Mouse (Mus musculus) lung, adult 2 months (tissue): ENCODE measurements around the gene Tppp. TPM values are rescaled to one million over a fixed set of nuclear protein-coding genes. Genes with fewer than 3 reads are reported as not detected.

Source experiments
- DNase-seq: peaks from one replicate; pipeline ENCODE4 v3.0.0; 2022
- H3K4me1 ChIP-seq: fragments of 200-500 bp; 2 replicates; pipeline ENCODE4 v1.6.1; 2011; ENCODE audit warnings: low read length; ENCODE audit not compliant: control insufficient read depth, insufficient read depth
- H3K4me3 ChIP-seq: fragments of 200-500 bp; replicated peaks from 2 replicates; pipeline ENCODE3; 2011; ENCODE audit warnings: low read depth, mild to moderate bottlenecking, control low read depth, low read length; ENCODE audit errors: extremely low read depth
- CTCF ChIP-seq: fragments of 200-500 bp; IDR thresholded peaks from 2 replicates; pipeline ENCODE4 v1.5.1; 2011; ENCODE audit warnings: mild to moderate bottlenecking, low read length, control low read depth; ENCODE audit not compliant: insufficient read depth
- POLR2A ChIP-seq: fragments of 200-500 bp; IDR thresholded peaks from 2 replicates; pipeline ENCODE4 v1.6.1; 2011; ENCODE audit warnings: low read depth, mild to moderate bottlenecking, control low read depth, low read length, borderline replicate concordance; ENCODE audit errors: extremely low read depth
- WGBS: fragments of 180-500 bp; shearing (Covaris S2); methylation state at CpG from one replicate; pipeline ENCODE4 v1.1.7; 2018; 5-methylcytosine and 5-hydroxymethylcytosine counted together
- polyA plus RNA-seq: library from polyadenylated mRNA; depleted of rRNA; stranded (reverse); fragments of >200 nt; gene quantifications from 2 replicates; pipeline ENCODE4 v1.2.3, GENCODE M21; 2012; rRNA removed

The Tppp gene
- polyA plus RNA-seq, result 13.2 and 13.4 TPM in 2 replicates

DNA sequence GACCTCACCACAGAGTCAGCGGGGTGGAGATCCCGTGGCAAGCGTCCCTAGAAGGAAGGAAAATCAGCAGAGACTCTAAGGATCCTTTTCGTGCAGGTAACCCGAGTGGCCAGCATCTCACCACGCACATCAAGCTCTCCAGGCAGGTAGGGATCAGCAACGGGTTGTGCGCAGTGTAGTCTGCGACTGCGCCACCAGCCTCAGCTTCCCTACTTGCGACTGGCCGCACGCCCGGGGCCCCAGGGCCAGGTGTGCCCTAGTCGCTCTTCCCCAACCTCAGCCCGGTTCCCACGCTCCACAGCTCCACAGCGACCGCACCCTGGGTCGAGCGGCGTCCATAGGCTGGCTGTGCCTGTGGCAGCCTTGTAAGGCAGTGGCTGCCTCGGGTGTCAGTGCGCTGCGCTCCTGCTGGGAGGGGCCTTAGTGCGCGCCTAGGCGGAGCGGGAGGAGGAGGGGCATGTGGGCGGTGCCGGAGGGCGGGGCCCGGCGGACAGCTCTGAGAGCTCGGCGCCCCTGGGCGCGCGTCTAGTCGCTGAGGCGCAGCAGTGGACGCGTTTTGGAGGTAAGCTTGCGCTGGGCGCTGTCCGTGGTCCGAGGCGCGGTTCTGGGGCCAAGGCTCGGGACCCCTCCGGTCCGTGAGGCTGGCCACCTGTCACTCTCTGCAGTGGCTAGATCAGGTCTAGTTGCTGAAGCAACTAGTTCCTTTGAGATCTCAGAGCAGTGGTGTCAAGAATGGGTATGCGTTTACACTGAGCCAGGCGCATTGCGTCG is at the start of gene Tppp:
Gene Tppp, plus strand, starts transcription at position 460 of the 771 bp plus-strand sequence.
- TF ChIP-seq POLR2A, result peak; percentile 69; the same call in 1 of the 2 replicates
- no peak for TF ChIP-seq CTCF
- H3K4me3 ChIP-seq, result peak within 1 kb of the TSS; percentile 72
- WGBS, result 1% methylated on average over 56 of the region's 56 CpGs
- no peaks in the 10 kb centered on the region for H3K4me1 ChIP-seq
- peak; percentile 93 for DNase-seq

DNA sequence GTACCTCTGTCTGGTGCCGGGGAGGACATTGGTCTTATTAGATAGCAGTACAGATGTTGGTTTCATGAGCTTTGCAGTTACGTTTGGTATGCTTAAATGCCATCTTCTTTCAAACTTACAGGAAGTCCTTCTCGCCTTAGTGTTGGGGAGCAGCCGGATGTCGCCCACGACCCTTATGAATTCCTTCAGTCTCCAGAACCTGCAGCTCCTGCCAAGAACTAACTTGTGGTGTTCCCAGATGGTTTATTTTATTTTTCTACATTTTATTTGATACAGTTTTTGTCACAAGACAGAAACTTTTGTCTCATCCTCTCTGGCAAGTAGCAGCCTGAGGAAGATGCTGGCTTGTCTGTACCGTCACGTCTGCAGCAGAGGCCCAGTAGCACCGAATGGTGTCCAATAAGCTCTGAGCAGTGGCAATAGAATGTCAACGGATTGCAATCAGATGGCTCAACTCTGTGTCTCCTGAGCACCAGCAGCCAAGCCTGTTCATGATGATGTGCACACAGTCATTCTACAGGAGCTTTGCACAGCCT is 49.0 kb upstream of the Tppp start:
- DNase-seq, result no peak
- WGBS, result 79% methylated on average over 10 of the region's 10 CpGs
- Histone ChIP-seq H3K4me3 (no peak overlapping the region), H3K4me1 (no peaks in the 10 kb centered on the region)
- no peak for TF ChIP-seq CTCF
- TF ChIP-seq POLR2A, result no peak

DNA sequence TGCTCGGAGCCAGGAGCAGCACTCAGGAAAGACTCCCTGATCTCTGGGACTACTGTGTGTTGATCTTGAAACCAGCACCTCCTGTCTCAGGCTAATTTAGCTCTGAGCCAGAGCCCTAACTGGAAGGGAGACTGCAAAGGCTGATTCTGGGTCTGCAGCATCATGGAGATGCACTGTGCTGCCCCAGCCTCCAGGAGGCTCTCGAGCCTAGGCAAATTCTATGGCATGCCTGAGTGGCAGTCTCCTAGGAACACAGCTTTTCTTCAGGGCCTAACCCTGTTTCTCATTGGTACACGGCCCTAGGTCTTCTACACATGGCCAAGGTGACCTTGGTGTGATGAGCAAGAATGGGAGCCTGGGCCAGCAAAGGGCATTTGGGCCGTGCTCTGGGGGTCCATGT is 48.0 kb upstream of the Tppp start:
- H3K4me3 ChIP-seq, result no peak overlapping the region
- H3K4me1 ChIP-seq, result no peaks in the 10 kb centered on the region
- 82% methylated on average over 4 of the region's 4 CpGs for WGBS
- no peak for DNase-seq
- TF ChIP-seq POLR2A (no peak), CTCF (peak; percentile 51)

GRCm38 (mm10) chr13:73963551-73963950 is 45.7 kb upstream of the Tppp start, which contains the start of gene Zdhhc11:
TSS of gene Zdhhc11 (plus strand) at chr13:73963851.
- no peak for TF ChIP-seq POLR2A
- no peak for DNase-seq
- Histone ChIP-seq H3K4me3 (no peak within 1 kb of the TSS), H3K4me1 (no peaks in the 10 kb centered on the region)
- 84% methylated on average over 5 of the region's 5 CpGs for WGBS

DNA sequence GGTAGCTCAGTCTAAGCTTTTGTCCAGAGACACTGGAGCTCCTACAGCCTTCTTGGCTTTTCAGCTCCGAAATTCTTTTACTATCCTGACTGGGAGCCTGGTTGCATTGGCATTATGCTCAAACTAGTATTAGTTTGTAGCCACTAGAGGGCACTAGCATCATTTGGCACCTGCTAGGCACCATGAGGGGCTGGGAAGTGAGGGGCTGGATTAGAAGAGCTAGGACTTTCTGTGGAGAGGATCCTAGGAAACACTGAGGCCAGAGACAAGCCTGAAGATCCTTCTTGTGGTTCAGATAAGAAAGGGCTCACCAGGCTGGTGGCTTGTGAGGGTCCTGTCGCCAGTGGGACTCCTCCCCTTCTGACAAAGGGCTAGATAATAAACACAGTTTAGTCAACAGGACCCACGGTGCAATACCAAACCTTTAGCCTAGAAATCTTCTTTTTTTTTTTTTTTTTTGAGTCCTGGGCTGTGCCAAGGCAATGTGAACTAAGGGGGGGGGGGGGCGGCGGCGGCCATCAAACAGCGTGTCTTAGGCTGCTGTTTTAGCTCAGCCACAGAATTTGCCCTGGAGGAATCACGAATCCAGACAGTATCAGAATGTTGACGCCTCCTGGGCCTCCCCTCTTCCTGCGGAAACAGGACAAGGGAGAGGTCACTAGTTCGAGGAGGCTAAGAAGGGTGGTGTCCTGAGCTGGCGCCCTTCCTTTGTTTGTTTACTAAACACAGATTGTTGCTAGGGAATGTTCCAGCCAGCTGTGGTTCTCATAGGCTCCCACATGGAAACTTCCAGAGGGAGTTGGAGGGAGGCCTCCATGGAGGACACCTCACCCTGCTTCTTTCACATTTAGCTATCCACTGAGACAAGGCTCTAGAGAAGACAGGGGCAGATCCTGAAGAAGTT is 38.4 kb upstream of the Tppp start:
- peak; percentile 69 for DNase-seq
- H3K4me1 ChIP-seq, result peaks cover 3% of the 10 kb centered on the region; the same call in 1 of the 2 replicates
- H3K4me3 ChIP-seq, result peak overlapping the region; percentile 50
- TF ChIP-seq POLR2A, result no peak
- TF ChIP-seq CTCF, result peak; percentile 78
- 11% methylated on average over 12 of the region's 12 CpGs for WGBS

GRCm38 (mm10) chr13:73974523-73974922 is 34.7 kb upstream of the Tppp start:
- Histone ChIP-seq H3K4me1 (peaks cover 3% of the 10 kb centered on the region; the same call in 1 of the 2 replicates), H3K4me3 (no peak overlapping the region)
- TF ChIP-seq POLR2A (no peak), CTCF (no peak)
- no peak for DNase-seq
- 77% methylated on average over 3 of the region's 3 CpGs for WGBS

DNA sequence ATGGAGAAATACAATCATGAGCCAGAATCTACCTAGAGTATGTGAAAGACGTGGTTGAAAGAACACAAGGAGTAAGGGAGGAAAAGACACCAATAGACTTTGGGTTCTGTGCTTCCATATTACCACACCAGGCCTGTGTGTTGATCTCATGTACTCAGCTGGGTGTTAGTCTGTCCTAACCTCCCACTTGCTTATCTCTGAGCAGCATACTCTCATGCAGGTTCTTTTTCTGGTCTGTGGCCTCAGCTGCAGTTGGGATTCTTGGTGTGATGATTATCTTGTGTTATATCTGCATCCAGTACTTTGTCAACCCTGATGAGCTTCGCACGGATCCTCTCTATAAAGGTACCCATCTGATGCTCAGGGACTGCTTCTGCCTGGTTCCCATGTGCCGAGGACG is 32.3 kb upstream of the Tppp start:
- no peak for DNase-seq
- 82% methylated on average over 5 of the region's 5 CpGs for WGBS
- TF ChIP-seq CTCF (no peak), POLR2A (no peak)

GRCm38 (mm10) chr13:73990325-73990724 is 18.9 kb upstream of the Tppp start:
- Histone ChIP-seq H3K4me3 (no peak overlapping the region), H3K4me1 (no peaks in the 10 kb centered on the region)
- TF ChIP-seq CTCF (no peak), POLR2A (no peak)
- no peak for DNase-seq
- WGBS, result 73% methylated on average over 5 of the region's 5 CpGs

More for the DNA sequence above, 32.3 kb upstream of the Tppp start:
- no peak overlapping the region for H3K4me3 ChIP-seq
- H3K4me1 ChIP-seq, result no peaks in the 10 kb centered on the region

- H3K4me3 ChIP-seq, result no peak overlapping the region
- 45% methylated on average over 2 of the region's 2 CpGs for WGBS
- no peaks in the 10 kb centered on the region for H3K4me1 ChIP-seq
- DNase-seq, result no peak
- no peak for TF ChIP-seq CTCF
- TF ChIP-seq POLR2A, result no peak
Observed at GRCm38 (mm10) chr13:73990761-73991160, 18.4 kb upstream of the Tppp start.
